Mouse (Mus musculus): ENCODE data around the gene Hoxd9. TPM values are rescaled to one million over a fixed set of nuclear protein-coding genes. Genes with fewer than 3 reads are reported as not detected.

Gene Hoxd9
- polyA plus RNA-seq, 1 experiment = 0.31 TPM

GRCm38 (mm10) chr2:74656632-74657021, 40.9 kb upstream of the Hoxd9 start:
- WGBS = 12% methylated on average over 4 of the region's 4 CpGs

GRCm38 (mm10) chr2:74657251-74658023, 40.1 kb upstream of the Hoxd9 start:
- H3K4me3 ChIP-seq (ENCODE audit: control insufficient read depth, insufficient read depth, low read length) = no peak overlapping the region
- peaks cover 40% of the 10 kb centered on the region for H3K27me3 ChIP-seq (ENCODE audit: control insufficient read depth, insufficient read depth, low read length)
- no peak for DNase-seq
- 5% methylated on average over 62 of the region's 62 CpGs for WGBS
- H3K36me3 ChIP-seq (ENCODE audit: control insufficient read depth, insufficient read depth, low read length) = no peaks in the 10 kb centered on the region
- no peak for TF ChIP-seq CTCF (IDR thresholded peaks at IDR 0.05; ENCODE audit: borderline replicate concordance, control insufficient read depth, extremely low read depth, insufficient read depth, low read length, poor library complexity)
- no peak for TF ChIP-seq POLR2A (IDR thresholded peaks at IDR 0.05; ENCODE audit: control insufficient read depth, extremely low read depth, insufficient read depth, low read length, poor library complexity)
- no peaks in the 10 kb centered on the region for H3K4me1 ChIP-seq (replicated peaks; ENCODE audit: control insufficient read depth, insufficient read depth, low read length)
- no peak overlapping the region for H3K27ac ChIP-seq (ENCODE audit: control insufficient read depth, insufficient read depth, low read length)

More at GRCm38 (mm10) chr2:74656632-74657021, 40.9 kb upstream of the Hoxd9 start:
- Histone ChIP-seq H3K27me3 (ENCODE audit: control insufficient read depth, insufficient read depth, low read length) (peaks cover 36% of the 10 kb centered on the region), H3K27ac (ENCODE audit: control insufficient read depth, insufficient read depth, low read length) (no peak overlapping the region), H3K36me3 (ENCODE audit: control insufficient read depth, insufficient read depth, low read length) (no peaks in the 10 kb centered on the region), H3K4me3 (ENCODE audit: control insufficient read depth, insufficient read depth, low read length) (no peak overlapping the region), H3K4me1 (replicated peaks; ENCODE audit: control insufficient read depth, insufficient read depth, low read length) (no peaks in the 10 kb centered on the region)
- no peak for DNase-seq
- TF ChIP-seq POLR2A (IDR thresholded peaks at IDR 0.05; ENCODE audit: control insufficient read depth, extremely low read depth, insufficient read depth, low read length, poor library complexity) = no peak
- TF ChIP-seq CTCF (IDR thresholded peaks at IDR 0.05; ENCODE audit: borderline replicate concordance, control insufficient read depth, extremely low read depth, insufficient read depth, low read length, poor library complexity) = no peak

GRCm38 (mm10) chr2:74658024-74658666, 39.4 kb upstream of the Hoxd9 start:
- no peak for DNase-seq
- Histone ChIP-seq H3K4me1 (replicated peaks; ENCODE audit: control insufficient read depth, insufficient read depth, low read length) (no peaks in the 10 kb centered on the region), H3K27me3 (ENCODE audit: control insufficient read depth, insufficient read depth, low read length) (peaks cover 41% of the 10 kb centered on the region), H3K36me3 (ENCODE audit: control insufficient read depth, insufficient read depth, low read length) (no peaks in the 10 kb centered on the region), H3K27ac (ENCODE audit: control insufficient read depth, insufficient read depth, low read length) (no peak overlapping the region), H3K4me3 (ENCODE audit: control insufficient read depth, insufficient read depth, low read length) (no peak overlapping the region)
- no peak for TF ChIP-seq CTCF (IDR thresholded peaks at IDR 0.05; ENCODE audit: borderline replicate concordance, control insufficient read depth, extremely low read depth, insufficient read depth, low read length, poor library complexity)
- no peak for TF ChIP-seq POLR2A (IDR thresholded peaks at IDR 0.05; ENCODE audit: control insufficient read depth, extremely low read depth, insufficient read depth, low read length, poor library complexity)
- 7% methylated on average over 15 of the region's 15 CpGs for WGBS

GRCm38 (mm10) chr2:74658667-74659371, 38.7 kb upstream of the Hoxd9 start:
- Histone ChIP-seq H3K4me1 (replicated peaks; ENCODE audit: control insufficient read depth, insufficient read depth, low read length) (no peaks in the 10 kb centered on the region), H3K36me3 (ENCODE audit: control insufficient read depth, insufficient read depth, low read length) (no peaks in the 10 kb centered on the region), H3K4me3 (ENCODE audit: control insufficient read depth, insufficient read depth, low read length) (no peak overlapping the region), H3K27me3 (ENCODE audit: control insufficient read depth, insufficient read depth, low read length) (peaks cover 42% of the 10 kb centered on the region), H3K27ac (ENCODE audit: control insufficient read depth, insufficient read depth, low read length) (no peak overlapping the region)
- no peak for DNase-seq
- WGBS = 7% methylated on average over 47 of the region's 47 CpGs
- TF ChIP-seq CTCF (IDR thresholded peaks at IDR 0.05; ENCODE audit: borderline replicate concordance, control insufficient read depth, extremely low read depth, insufficient read depth, low read length, poor library complexity) = no peak
- TF ChIP-seq POLR2A (IDR thresholded peaks at IDR 0.05; ENCODE audit: control insufficient read depth, extremely low read depth, insufficient read depth, low read length, poor library complexity) = no peak

- Histone ChIP-seq H3K27me3 (ENCODE audit: control insufficient read depth, insufficient read depth, low read length) (peaks cover 45% of the 10 kb centered on the region), H3K36me3 (ENCODE audit: control insufficient read depth, insufficient read depth, low read length) (no peaks in the 10 kb centered on the region), H3K4me3 (ENCODE audit: control insufficient read depth, insufficient read depth, low read length) (no peak within 1 kb of the TSS), H3K4me1 (replicated peaks; ENCODE audit: control insufficient read depth, insufficient read depth, low read length) (no peaks in the 10 kb centered on the region), H3K27ac (ENCODE audit: control insufficient read depth, insufficient read depth, low read length) (no peak within 1 kb of the TSS)
- no peak for DNase-seq
- TF ChIP-seq CTCF (IDR thresholded peaks at IDR 0.05; ENCODE audit: borderline replicate concordance, control insufficient read depth, extremely low read depth, insufficient read depth, low read length, poor library complexity) (no peak), POLR2A (IDR thresholded peaks at IDR 0.05; ENCODE audit: control insufficient read depth, extremely low read depth, insufficient read depth, low read length, poor library complexity) (no peak)
- 11% methylated on average over 28 of the region's 28 CpGs for WGBS
These were observed 38.0 kb upstream of the Hoxd9 start, which contains the start of gene Evx2 for GRCm38 (mm10) chr2:74659507-74660005. Gene Evx2 (minus strand): TSS chr2:74659557.

All from thymus, adult 2 months (tissue).